Mouse (Mus musculus): ENCODE data around the gene Rfx7.

DNA sequence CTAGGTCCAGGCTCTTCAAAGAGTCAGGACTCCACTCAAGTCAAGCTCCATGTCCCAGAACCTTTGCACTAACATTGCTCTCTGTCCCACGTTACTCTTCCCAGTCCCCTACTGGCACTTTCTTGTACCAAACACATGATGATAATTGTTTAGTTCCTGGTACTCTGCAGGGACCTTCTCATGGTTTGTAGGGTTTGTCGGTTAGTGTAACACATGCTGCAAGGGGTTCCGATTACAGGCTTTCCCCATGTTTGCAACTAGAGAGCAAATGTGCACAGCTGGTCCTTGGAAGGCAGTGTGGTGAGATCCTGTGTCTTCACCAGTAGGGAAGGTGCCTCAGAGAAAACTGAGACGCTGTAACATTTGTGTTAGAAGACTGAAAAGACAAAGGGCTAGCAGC is 121.5 kb downstream of the Rfx7 start:
- TF ChIP-seq CTCF (IDR thresholded peaks at IDR 0.05; ENCODE audit: low read depth, low read length) (no peak), POLR2A (IDR thresholded peaks at IDR 0.05; ENCODE audit: insufficient read depth, low read length) (no peak), EP300 (IDR thresholded peaks at IDR 0.05; ENCODE audit: insufficient read depth, low read depth, low read length) (no peak)
